Mouse (Mus musculus): ENCODE measurements around the gene Lrsam1. TPM values are rescaled to one million over a fixed set of nuclear protein-coding genes. Genes with fewer than 3 reads are reported as not detected.

The Lrsam1 gene
- polyA plus RNA-seq, 1 experiment from 2014 or later = 13.4 TPM

DNA sequence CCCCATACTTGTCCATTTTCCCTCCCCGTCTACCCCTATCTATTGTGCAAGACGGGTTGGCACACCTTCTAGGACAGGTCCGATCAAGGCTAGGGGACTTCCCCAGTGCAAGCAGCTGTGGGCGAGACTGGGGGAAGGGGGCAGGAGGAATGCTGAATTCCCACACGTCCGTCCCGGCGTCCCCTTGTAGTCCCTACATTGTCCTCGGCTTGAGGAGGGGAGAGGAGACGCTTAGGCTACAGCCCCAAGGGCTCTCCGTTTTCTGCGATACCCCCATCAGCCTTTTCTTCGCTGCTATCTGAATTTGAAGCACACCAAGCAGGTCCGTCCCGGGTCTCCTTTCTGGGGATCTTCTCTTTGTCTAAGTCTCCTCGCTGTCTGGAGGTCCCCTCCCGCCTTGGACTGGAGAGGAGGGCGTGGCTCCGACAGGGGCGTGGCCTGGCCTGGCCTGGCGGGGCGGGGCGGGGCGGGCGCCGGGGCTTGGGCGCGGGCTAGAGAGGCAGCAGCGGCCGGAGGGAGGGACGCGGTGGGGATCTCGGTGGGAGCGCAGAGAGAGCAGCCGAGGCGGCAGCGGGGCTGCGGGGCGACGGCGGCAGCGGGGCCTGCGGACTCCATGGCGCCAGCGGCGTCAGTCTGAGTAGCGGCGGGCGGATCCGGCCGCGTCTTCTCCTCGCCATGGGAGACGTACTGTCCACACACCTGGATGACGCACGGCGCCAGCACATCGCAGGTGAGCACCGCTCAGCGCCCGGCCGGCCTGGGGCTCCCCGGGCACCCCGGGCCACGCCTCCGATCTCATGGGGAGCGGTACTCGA, 85.5 kb downstream of the Lrsam1 start, which contains the start of gene Fam129b:
Gene Fam129b (plus strand): TSS at position 440 of the 815 bp plus-strand sequence.
- WGBS = under 1% methylated on average over 67 of the region's 68 CpGs
- Histone ChIP-seq H3K4me1 (peaks cover 58% of the 10 kb centered on the region), H3K36me3 (no peaks in the 10 kb centered on the region), H3K4me2 (peak within 1 kb of the TSS; percentile 84), H3K4me3 (peak within 1 kb of the TSS; percentile 87), H3K27me3 (no peaks in the 10 kb centered on the region), H3K9ac (peak within 1 kb of the TSS; percentile 94), H3K27ac (peak within 1 kb of the TSS; percentile 90), H3K9me3 (no peaks in the 10 kb centered on the region)
- ATAC-seq (ENCODE audit: insufficient number of reproducible peaks, insufficient read depth, low FRiP score, low TSS enrichment, low read depth) = peak; percentile 81

Other genes starting within 250 kb of the Lrsam1 start
- 102 and 114 TPM in 2 replicates for gene Cdk9, start 248.5 kb downstream of the Lrsam1 start, polyA plus RNA-seq (2015; fragmentation: Nextera tagmentation; extraction: Ambion mirVana)
- 19.4 and 21.8 TPM in 2 replicates for gene Sh2d3c, start 240.6 kb downstream of the Lrsam1 start, polyA plus RNA-seq (2015; fragmentation: Nextera tagmentation; extraction: Ambion mirVana)
- 0.34 and 0.58 TPM in 2 replicates for gene 6330409D20Rik, start 220.6 kb downstream of the Lrsam1 start, polyA plus RNA-seq (2015; fragmentation: Nextera tagmentation; extraction: Ambion mirVana)
- gene Tor2a, start 204.4 kb downstream of the Lrsam1 start, polyA plus RNA-seq (2015; fragmentation: Nextera tagmentation; extraction: Ambion mirVana) = 65.1 and 72.3 TPM in 2 replicates
- 0.21 and 0.29 TPM in 2 replicates for gene Ttc16, start 186.0 kb downstream of the Lrsam1 start, polyA plus RNA-seq (2015; fragmentation: Nextera tagmentation; extraction: Ambion mirVana)
- gene Ptrh1, start 185.8 kb downstream of the Lrsam1 start, polyA plus RNA-seq (2015; fragmentation: Nextera tagmentation; extraction: Ambion mirVana) = 4.6 and 5.8 TPM in 2 replicates
- 0.87 and 1.5 TPM in 2 replicates for gene Cfap157, start 177.2 kb downstream of the Lrsam1 start, polyA plus RNA-seq (2015; fragmentation: Nextera tagmentation; extraction: Ambion mirVana)
- 18.1 and 22.8 TPM in 2 replicates for gene Stxbp1, start 114.4 kb downstream of the Lrsam1 start, polyA plus RNA-seq (2015; fragmentation: Nextera tagmentation; extraction: Ambion mirVana)
- gene Fam129b, start 85.5 kb downstream of the Lrsam1 start, polyA plus RNA-seq (2015; fragmentation: Nextera tagmentation; extraction: Ambion mirVana) = 57.2 and 59.2 TPM in 2 replicates
- gene Rpl12, start 55 bp downstream of the Lrsam1 start, polyA plus RNA-seq (2015; fragmentation: Nextera tagmentation; extraction: Ambion mirVana) = 185 and 205 TPM in 2 replicates
- 24.6 and 25.8 TPM in 2 replicates for gene Slc2a8, start 20.5 kb upstream of the Lrsam1 start, polyA plus RNA-seq (2015; fragmentation: Nextera tagmentation; extraction: Ambion mirVana)
- gene Garnl3, start 170.0 kb upstream of the Lrsam1 start, polyA plus RNA-seq (2015; fragmentation: Nextera tagmentation; extraction: Ambion mirVana) = 11.2 and 13.5 TPM in 2 replicates

Measured in embryonic facial prominence, embryonic 13.5 days (tissue).